Mouse (Mus musculus) limb, embryonic 12.5 days (tissue): ENCODE data around the gene Cd52. TPM values are rescaled to one million over a fixed set of nuclear protein-coding genes. Genes with fewer than 3 reads are reported as not detected.

Source experiments
- ATAC-seq: fragments of 200-750 bp; cut with Nextera tagmentation; 2 replicates; pipeline ENCODE4 v1.8.0; 2017; ENCODE audit warnings: low read depth, moderate TSS enrichment; ENCODE audit not compliant: insufficient number of reproducible peaks, insufficient read depth, low FRiP score, low TSS enrichment
- H3K27ac ChIP-seq: fragments of 300-500 bp; sonication (generic); 2 replicates; pipeline ENCODE4 v1.5.1; 2016; ENCODE audit warnings: mild to moderate bottlenecking, moderate library complexity
- H3K27me3 ChIP-seq: fragments of 300-500 bp; sonication (generic); 2 replicates; pipeline ENCODE4 v1.6.1; 2016; ENCODE audit warnings: mild to moderate bottlenecking, moderate library complexity
- H3K36me3 ChIP-seq: fragments of 300-500 bp; sonication (generic); 2 replicates; pipeline ENCODE4 v1.6.1; 2016; ENCODE audit warnings: mild to moderate bottlenecking, moderate library complexity
- H3K4me1 ChIP-seq: fragments of 300-500 bp; sonication (generic); replicated peaks from 2 replicates; pipeline ENCODE4 v1.6.1; 2016
- H3K4me2 ChIP-seq: fragments of 300-500 bp; sonication (generic); 2 replicates; pipeline ENCODE4 v1.6.1; 2016; ENCODE audit warnings: mild to moderate bottlenecking, moderate library complexity
- H3K4me3 ChIP-seq: fragments of 300-500 bp; sonication (generic); replicated peaks from 2 replicates; pipeline ENCODE4 v1.5.1; 2016; ENCODE audit warnings: mild to moderate bottlenecking
- H3K9ac ChIP-seq: fragments of 300-500 bp; sonication (generic); replicated peaks from 2 replicates; pipeline ENCODE4 v1.6.1; 2016; ENCODE audit warnings: mild to moderate bottlenecking, moderate library complexity
- H3K9me3 ChIP-seq: fragments of 300-500 bp; sonication (generic); 2 replicates; pipeline ENCODE4 v1.6.1; 2016; ENCODE audit warnings: mild to moderate bottlenecking, moderate library complexity
- WGBS: fragments of 180-500 bp; shearing (Covaris S2); methylation state at CpG from one replicate; pipeline ENCODE4 v1.1.7; 2016; 5-methylcytosine and 5-hydroxymethylcytosine counted together
- polyA plus RNA-seq: library from polyadenylated mRNA; unstranded; fragments of >200 nt; fragmentation: Nextera tagmentation; extraction: Ambion mirVana; gene quantifications from 2 replicates; pipeline ENCODE4 v1.2.1, GENCODE M21; 2016

Cd52 gene
- polyA plus RNA-seq, 1 experiment from 2014 or later = 7.9 TPM

GRCm38 (mm10) chr4:134126300-134127120, 31.6 kb upstream of the Cd52 start:
- peaks cover 29% of the 10 kb centered on the region; the same call in 1 of the 2 replicates for H3K36me3 ChIP-seq
- H3K9me3 ChIP-seq = no peaks in the 10 kb centered on the region
- no peak for ATAC-seq
- WGBS = 89% methylated on average over 21 of the region's 21 CpGs
- no peak overlapping the region for H3K27ac ChIP-seq
- no peaks in the 10 kb centered on the region for H3K27me3 ChIP-seq
- H3K4me1 ChIP-seq = peaks cover 39% of the 10 kb centered on the region
- no peak overlapping the region for H3K9ac ChIP-seq
- H3K4me2 ChIP-seq = 0 out of 2 replicates have a peak overlapping the region, but pooled peaks have one; percentile 83
- H3K4me3 ChIP-seq = no peak overlapping the region

GRCm38 (mm10) chr4:134125383-134126060, 30.6 kb upstream of the Cd52 start:
- ATAC-seq = no peak
- Histone ChIP-seq H3K4me3 (no peak overlapping the region), H3K4me2 (no peak overlapping the region), H3K9ac (no peak overlapping the region), H3K4me1 (peaks cover 41% of the 10 kb centered on the region), H3K27me3 (no peaks in the 10 kb centered on the region), H3K9me3 (no peaks in the 10 kb centered on the region), H3K36me3 (peaks cover 20% of the 10 kb centered on the region; the same call in 1 of the 2 replicates), H3K27ac (no peak overlapping the region)
- 89% methylated on average over 15 of the region's 15 CpGs for WGBS

GRCm38 (mm10) chr4:134123680-134124551, 29.0 kb upstream of the Cd52 start:
- no peak overlapping the region for H3K4me3 ChIP-seq
- peak overlapping the region; percentile 13; the same call in 1 of the 2 replicates for H3K4me2 ChIP-seq
- peaks cover 26% of the 10 kb centered on the region for H3K4me1 ChIP-seq
- no peak overlapping the region for H3K27ac ChIP-seq
- H3K36me3 ChIP-seq = peaks cover 18% of the 10 kb centered on the region; the same call in 1 of the 2 replicates
- no peaks in the 10 kb centered on the region for H3K27me3 ChIP-seq
- H3K9ac ChIP-seq = no peak overlapping the region; the same call in 1 of the 2 replicates
- no peak for ATAC-seq
- no peaks in the 10 kb centered on the region for H3K9me3 ChIP-seq
- WGBS = 25% methylated on average over 17 of the region's 17 CpGs

DNA sequence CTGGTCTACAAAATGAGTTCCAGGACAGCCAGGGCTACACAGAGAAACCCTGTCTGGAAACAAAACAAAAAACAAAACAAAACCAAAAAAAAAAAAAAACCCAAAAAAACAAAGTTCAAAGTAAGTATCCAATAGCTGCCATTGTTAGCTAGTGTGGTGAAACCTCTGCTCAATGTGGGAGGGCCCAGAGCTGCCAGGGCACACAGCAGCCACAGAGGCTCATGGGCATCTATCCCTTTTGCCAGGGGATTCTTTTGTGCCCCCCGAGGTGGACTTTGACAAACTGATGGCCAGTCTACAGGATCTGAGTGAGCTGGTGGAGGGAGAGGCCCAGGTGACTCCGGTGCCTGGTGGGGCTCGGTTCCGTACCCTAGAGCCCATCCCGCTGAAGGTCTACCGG, 28.3 kb upstream of the Cd52 start:
- no peak for ATAC-seq
- no peak overlapping the region for H3K4me3 ChIP-seq
- H3K4me2 ChIP-seq = no peak overlapping the region
- H3K27me3 ChIP-seq = no peaks in the 10 kb centered on the region
- peaks cover 32% of the 10 kb centered on the region for H3K4me1 ChIP-seq
- H3K36me3 ChIP-seq = peaks cover 18% of the 10 kb centered on the region; the same call in 1 of the 2 replicates
- no peak overlapping the region for H3K27ac ChIP-seq
- 92% methylated on average over 6 of the region's 6 CpGs for WGBS
- no peaks in the 10 kb centered on the region for H3K9me3 ChIP-seq
- H3K9ac ChIP-seq = no peak overlapping the region

DNA sequence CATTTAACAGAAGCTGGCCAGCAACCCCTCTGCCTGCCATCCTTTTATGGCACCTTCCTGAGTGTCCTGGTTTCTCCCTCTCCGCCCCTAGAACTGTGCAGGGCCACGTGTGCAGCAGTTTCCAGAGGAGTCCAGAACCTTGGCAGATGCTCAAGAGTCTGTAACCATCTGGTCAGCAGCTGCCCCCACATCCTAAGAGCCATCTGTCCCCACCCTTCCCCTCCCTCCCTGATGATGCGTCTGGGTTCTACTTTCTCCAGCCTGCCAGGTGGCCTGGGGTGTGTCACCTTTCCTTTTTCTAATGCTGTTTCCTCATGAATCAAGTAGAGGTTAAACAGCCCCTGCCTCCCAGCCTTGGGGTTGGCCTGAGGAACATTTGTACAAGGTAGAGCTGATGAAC, 27.4 kb upstream of the Cd52 start:
- H3K27ac ChIP-seq = no peak overlapping the region
- peaks cover 17% of the 10 kb centered on the region; the same call in 1 of the 2 replicates for H3K36me3 ChIP-seq
- WGBS = 30% methylated on average over 3 of the region's 3 CpGs
- no peak overlapping the region for H3K9ac ChIP-seq
- H3K4me1 ChIP-seq = peaks cover 25% of the 10 kb centered on the region
- H3K4me2 ChIP-seq = no peak overlapping the region
- H3K9me3 ChIP-seq = no peaks in the 10 kb centered on the region
- H3K27me3 ChIP-seq = no peaks in the 10 kb centered on the region
- H3K4me3 ChIP-seq = no peak overlapping the region
- ATAC-seq = no peak

GRCm38 (mm10) chr4:134121571-134121970, 26.7 kb upstream of the Cd52 start:
- Histone ChIP-seq H3K4me2 (no peak overlapping the region), H3K9ac (no peak overlapping the region), H3K27ac (no peak overlapping the region), H3K4me1 (peaks cover 21% of the 10 kb centered on the region), H3K4me3 (no peak overlapping the region), H3K9me3 (no peaks in the 10 kb centered on the region), H3K36me3 (peaks cover 10% of the 10 kb centered on the region; the same call in 1 of the 2 replicates), H3K27me3 (no peaks in the 10 kb centered on the region)
- ATAC-seq = no peak
- WGBS = 48% methylated on average over 4 of the region's 4 CpGs

DNA sequence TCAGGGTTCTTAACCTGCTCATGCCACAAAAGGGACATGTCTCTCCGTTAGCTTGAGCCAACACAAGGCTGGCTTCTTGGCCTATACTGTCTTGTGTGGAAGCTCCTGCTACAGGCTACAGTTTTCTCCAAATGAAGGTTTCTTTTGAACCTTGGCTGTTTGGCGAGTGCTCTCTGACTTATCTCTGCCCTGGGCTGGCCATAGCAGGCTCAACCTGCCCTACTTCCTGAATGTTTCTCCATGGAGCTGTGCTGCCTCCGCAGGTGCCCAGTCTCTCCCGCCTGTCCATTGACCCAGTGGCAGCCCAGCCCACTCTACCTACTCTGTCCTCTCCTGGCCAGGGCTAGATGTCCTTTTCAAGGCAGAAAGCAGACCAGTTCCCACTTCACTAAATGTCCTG, 26.0 kb upstream of the Cd52 start:
- Histone ChIP-seq H3K9ac (no peak overlapping the region), H3K36me3 (peaks cover 3% of the 10 kb centered on the region; the same call in 1 of the 2 replicates), H3K27me3 (no peaks in the 10 kb centered on the region), H3K27ac (no peak overlapping the region), H3K4me2 (no peak overlapping the region), H3K4me1 (peaks cover 21% of the 10 kb centered on the region), H3K4me3 (no peak overlapping the region), H3K9me3 (no peaks in the 10 kb centered on the region)
- no peak for ATAC-seq
- 77% methylated on average over 4 of the region's 4 CpGs for WGBS

- H3K27me3 ChIP-seq = no peaks in the 10 kb centered on the region
- no peaks in the 10 kb centered on the region for H3K9me3 ChIP-seq
- WGBS = 86% methylated on average over 6 of the region's 6 CpGs
- peaks cover 21% of the 10 kb centered on the region for H3K4me1 ChIP-seq
- no peak overlapping the region for H3K27ac ChIP-seq
- no peak overlapping the region for H3K4me3 ChIP-seq
- H3K9ac ChIP-seq = no peak overlapping the region
- H3K36me3 ChIP-seq = no peaks in the 10 kb centered on the region
- ATAC-seq = no peak
- no peak overlapping the region for H3K4me2 ChIP-seq
Observed at GRCm38 (mm10) chr4:134120192-134120805, 25.4 kb upstream of the Cd52 start.

- H3K9ac ChIP-seq = no peak overlapping the region
- no peak for ATAC-seq
- no peaks in the 10 kb centered on the region for H3K36me3 ChIP-seq
- H3K4me2 ChIP-seq = no peak overlapping the region
- H3K27ac ChIP-seq = no peak overlapping the region
- H3K9me3 ChIP-seq = no peaks in the 10 kb centered on the region
- peaks cover 21% of the 10 kb centered on the region for H3K4me1 ChIP-seq
- no peak overlapping the region for H3K4me3 ChIP-seq
- no peaks in the 10 kb centered on the region for H3K27me3 ChIP-seq
- whole genome bisulfite sequencing = 62% methylated on average over 9 of the region's 9 CpGs
Observed at GRCm38 (mm10) chr4:134119644-134120043, 24.8 kb upstream of the Cd52 start.

- peaks cover 21% of the 10 kb centered on the region for H3K4me1 ChIP-seq
- no peak for ATAC-seq
Observed at GRCm38 (mm10) chr4:134119042-134119441, 24.2 kb upstream of the Cd52 start.

More at GRCm38 (mm10) chr4:134119042-134119441, 24.2 kb upstream of the Cd52 start:
- no peak overlapping the region for H3K4me3 ChIP-seq
- WGBS = 74% methylated on average over 5 of the region's 5 CpGs
- H3K27ac ChIP-seq = no peak overlapping the region
- H3K36me3 ChIP-seq = no peaks in the 10 kb centered on the region
- H3K4me2 ChIP-seq = no peak overlapping the region
- no peaks in the 10 kb centered on the region for H3K27me3 ChIP-seq
- no peaks in the 10 kb centered on the region for H3K9me3 ChIP-seq
- no peak overlapping the region for H3K9ac ChIP-seq
